Mouse (Mus musculus): ENCODE data around the gene Sox13. TPM values are rescaled to one million over a fixed set of nuclear protein-coding genes. Genes with fewer than 3 reads are reported as not detected.

Sox13 gene
- polyA plus RNA-seq, 1 experiment = 5.7 TPM

DNA sequence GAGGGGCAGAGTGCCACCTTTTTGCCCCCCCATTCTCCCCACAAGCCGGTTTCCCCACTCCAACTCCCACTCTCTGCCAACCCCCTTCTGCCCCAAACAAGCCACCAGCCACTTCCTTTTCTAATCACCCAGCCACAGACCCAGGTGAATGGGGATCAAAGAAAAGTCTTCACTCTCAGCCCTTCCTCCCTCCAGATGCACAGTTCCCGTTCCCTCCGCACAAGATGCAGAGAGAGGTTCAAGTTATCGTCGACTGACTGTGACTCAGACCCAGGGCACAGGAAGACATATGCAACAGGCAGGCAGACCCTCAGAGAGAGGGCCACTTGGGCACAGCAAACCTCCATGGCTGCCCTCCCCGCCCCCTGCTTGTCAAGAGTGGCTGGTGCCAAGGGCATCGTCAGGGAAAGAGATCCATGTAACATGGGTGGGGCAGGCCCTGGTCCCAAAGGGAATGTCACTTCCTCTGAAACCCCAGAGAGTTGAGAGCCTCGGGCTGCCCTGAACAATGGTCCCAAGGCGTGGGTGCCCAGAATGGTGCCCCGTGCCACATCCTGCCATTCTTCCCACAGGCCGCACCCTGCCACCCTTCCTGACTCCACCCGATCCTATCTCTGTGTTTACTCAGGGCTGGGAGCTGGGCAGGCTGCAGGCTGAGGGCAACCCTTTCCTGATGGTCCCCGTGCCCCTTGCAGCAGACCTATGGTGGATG lies 24.0 kb downstream of the Sox13 start:
- Histone ChIP-seq H3K4me1 (ENCODE audit: control insufficient read depth, insufficient read depth, low read length) (no peaks in the 10 kb centered on the region; the same call in 1 of the 2 replicates), H3K27ac (ENCODE audit: control insufficient read depth, insufficient read depth, low read depth, low read length) (no peak overlapping the region), H3K4me3 (ENCODE audit: control insufficient read depth, low read depth, low read length) (no peak overlapping the region), H3K27me3 (ENCODE audit: control insufficient read depth, insufficient read depth, low read length) (no peaks in the 10 kb centered on the region), H3K36me3 (ENCODE audit: control insufficient read depth, insufficient read depth, low read length) (no peaks in the 10 kb centered on the region)
- no peak for TF ChIP-seq CTCF (IDR thresholded peaks at IDR 0.05; ENCODE audit: control insufficient read depth, insufficient read depth, insufficient replicate concordance, low read depth, low read length)
- TF ChIP-seq POLR2A (IDR thresholded peaks at IDR 0.05; ENCODE audit: control insufficient read depth, low read depth, low read length) = no peak

DNA sequence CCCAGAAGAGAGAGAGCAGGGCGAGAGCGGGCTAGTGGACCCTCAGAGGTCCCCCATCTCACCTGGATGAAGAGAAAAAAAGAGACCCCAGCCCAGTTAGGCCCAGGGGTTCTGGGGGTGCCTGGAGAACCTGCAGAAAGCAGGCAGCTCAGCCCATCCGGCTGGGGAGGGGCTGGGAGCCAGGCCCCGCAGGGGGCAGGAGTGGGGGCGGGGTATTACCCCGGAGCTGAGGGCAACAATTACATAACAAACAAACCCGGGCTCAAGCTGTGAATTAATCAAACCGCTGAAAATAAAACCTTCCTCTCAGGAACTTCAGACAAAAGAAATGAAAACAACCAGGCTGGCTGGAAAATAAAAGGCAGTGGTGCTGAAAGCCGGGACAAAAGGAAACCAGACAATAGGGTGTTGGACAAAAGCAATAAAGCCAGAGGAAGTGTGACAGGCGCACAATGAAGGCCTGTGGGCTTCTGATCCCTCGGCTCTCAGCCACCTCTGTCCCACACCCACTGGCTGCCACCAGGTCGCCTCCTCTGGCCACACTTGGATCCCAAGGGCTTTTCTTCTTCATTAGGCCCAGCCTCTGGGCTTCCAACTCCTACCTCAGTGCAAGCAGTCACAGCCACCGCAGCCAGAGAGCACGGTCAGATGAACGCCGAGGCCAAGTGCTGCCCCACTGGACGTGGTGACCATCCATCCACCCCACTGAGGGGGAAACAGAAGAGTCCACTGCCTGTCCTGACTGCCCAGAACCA lies 26.5 kb downstream of the Sox13 start:
- H3K36me3 ChIP-seq (ENCODE audit: control insufficient read depth, insufficient read depth, low read length) = no peaks in the 10 kb centered on the region
- no peak for TF ChIP-seq CTCF (IDR thresholded peaks at IDR 0.05; ENCODE audit: control insufficient read depth, insufficient read depth, insufficient replicate concordance, low read depth, low read length)
- TF ChIP-seq POLR2A (IDR thresholded peaks at IDR 0.05; ENCODE audit: control insufficient read depth, low read depth, low read length) = no peak
- no peak overlapping the region for H3K4me3 ChIP-seq (ENCODE audit: control insufficient read depth, low read depth, low read length)
- H3K4me1 ChIP-seq (ENCODE audit: control insufficient read depth, insufficient read depth, low read length) = no peaks in the 10 kb centered on the region; the same call in 1 of the 2 replicates
- H3K27ac ChIP-seq (ENCODE audit: control insufficient read depth, insufficient read depth, low read depth, low read length) = no peak overlapping the region
- H3K27me3 ChIP-seq (ENCODE audit: control insufficient read depth, insufficient read depth, low read length) = no peaks in the 10 kb centered on the region

DNA sequence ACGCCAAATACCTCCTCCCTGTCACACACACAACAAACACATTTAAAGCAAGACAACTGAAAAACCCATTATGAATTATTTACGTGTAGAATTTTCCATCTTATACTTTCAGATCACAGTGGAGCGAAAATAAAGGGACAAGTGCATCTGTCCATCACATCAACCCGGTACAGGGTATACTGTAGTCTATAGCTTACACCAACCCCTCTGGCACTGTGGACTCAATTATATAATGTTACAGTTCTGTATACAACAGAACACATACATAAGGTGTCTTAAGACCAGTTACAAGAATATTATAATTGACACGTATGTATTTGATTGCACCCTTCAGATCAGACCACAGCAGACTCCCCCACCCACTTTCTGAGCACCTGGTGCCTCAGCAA lies 27.1 kb downstream of the Sox13 start:
- Histone ChIP-seq H3K4me1 (ENCODE audit: control insufficient read depth, insufficient read depth, low read length) (no peaks in the 10 kb centered on the region; the same call in 1 of the 2 replicates), H3K27ac (ENCODE audit: control insufficient read depth, insufficient read depth, low read depth, low read length) (no peak overlapping the region), H3K36me3 (ENCODE audit: control insufficient read depth, insufficient read depth, low read length) (no peaks in the 10 kb centered on the region), H3K4me3 (ENCODE audit: control insufficient read depth, low read depth, low read length) (no peak overlapping the region), H3K27me3 (ENCODE audit: control insufficient read depth, insufficient read depth, low read length) (no peaks in the 10 kb centered on the region)
- no peak for TF ChIP-seq POLR2A (IDR thresholded peaks at IDR 0.05; ENCODE audit: control insufficient read depth, low read depth, low read length)
- TF ChIP-seq CTCF (IDR thresholded peaks at IDR 0.05; ENCODE audit: control insufficient read depth, insufficient read depth, insufficient replicate concordance, low read depth, low read length) = no peak

- H3K27me3 ChIP-seq (ENCODE audit: control insufficient read depth, insufficient read depth, low read length) = no peaks in the 10 kb centered on the region
- TF ChIP-seq POLR2A (IDR thresholded peaks at IDR 0.05; ENCODE audit: control insufficient read depth, low read depth, low read length) = no peak
- no peak for TF ChIP-seq CTCF (IDR thresholded peaks at IDR 0.05; ENCODE audit: control insufficient read depth, insufficient read depth, insufficient replicate concordance, low read depth, low read length)
- no peak overlapping the region for H3K27ac ChIP-seq (ENCODE audit: control insufficient read depth, insufficient read depth, low read depth, low read length)
- H3K36me3 ChIP-seq (ENCODE audit: control insufficient read depth, insufficient read depth, low read length) = no peaks in the 10 kb centered on the region
- H3K4me1 ChIP-seq (ENCODE audit: control insufficient read depth, insufficient read depth, low read length) = no peaks in the 10 kb centered on the region; the same call in 1 of the 2 replicates
- H3K4me3 ChIP-seq (ENCODE audit: control insufficient read depth, low read depth, low read length) = no peak overlapping the region
These were observed 27.5 kb downstream of the Sox13 start for GRCm38 (mm10) chr1:133396693-133397092.

GRCm38 (mm10) chr1:133394702-133395101 lies 29.5 kb downstream of the Sox13 start:
- Histone ChIP-seq H3K27me3 (ENCODE audit: control insufficient read depth, insufficient read depth, low read length) (no peaks in the 10 kb centered on the region), H3K36me3 (ENCODE audit: control insufficient read depth, insufficient read depth, low read length) (no peaks in the 10 kb centered on the region), H3K4me3 (ENCODE audit: control insufficient read depth, low read depth, low read length) (no peak overlapping the region), H3K4me1 (ENCODE audit: control insufficient read depth, insufficient read depth, low read length) (no peaks in the 10 kb centered on the region; the same call in 1 of the 2 replicates), H3K27ac (ENCODE audit: control insufficient read depth, insufficient read depth, low read depth, low read length) (no peak overlapping the region)
- TF ChIP-seq CTCF (IDR thresholded peaks at IDR 0.05; ENCODE audit: control insufficient read depth, insufficient read depth, insufficient replicate concordance, low read depth, low read length) = no peak
- no peak for TF ChIP-seq POLR2A (IDR thresholded peaks at IDR 0.05; ENCODE audit: control insufficient read depth, low read depth, low read length)

DNA sequence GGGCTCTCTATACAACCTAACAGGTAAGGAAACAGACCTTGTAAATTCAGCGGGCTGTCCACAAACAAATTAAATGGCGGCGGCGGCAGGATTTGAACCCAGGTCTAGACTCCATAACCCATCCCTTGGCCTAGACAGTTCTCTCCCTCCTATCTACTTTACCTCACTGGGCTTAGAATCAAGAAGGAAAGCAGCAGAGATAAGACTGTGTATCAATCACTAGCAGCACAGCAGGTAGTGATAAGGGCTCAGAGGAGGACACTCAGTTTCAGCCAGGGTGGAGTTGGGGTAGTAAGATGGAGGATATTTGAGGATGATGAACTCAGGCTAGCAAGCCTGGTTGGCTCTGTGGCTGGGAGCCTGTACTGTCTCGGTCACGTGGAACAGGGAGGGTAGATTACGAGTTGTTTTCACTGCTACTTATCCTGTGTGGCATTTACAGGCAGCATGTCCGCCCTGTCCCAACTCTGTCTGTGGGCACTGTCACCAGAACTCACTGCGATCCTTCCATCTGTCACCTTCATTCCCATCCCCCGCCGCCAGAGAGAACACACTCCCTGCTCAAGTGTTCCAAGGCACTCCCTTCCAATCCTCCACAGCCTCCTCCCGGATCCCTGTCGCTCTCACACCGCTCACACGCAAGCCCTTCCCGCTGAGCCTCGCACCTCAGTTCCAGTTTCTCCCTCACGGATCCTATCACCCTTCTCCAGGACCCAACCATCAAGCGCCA lies 36.5 kb downstream of the Sox13 start:
- Histone ChIP-seq H3K4me1 (ENCODE audit: control insufficient read depth, insufficient read depth, low read length) (peaks cover 5% of the 10 kb centered on the region), H3K27me3 (ENCODE audit: control insufficient read depth, insufficient read depth, low read length) (no peaks in the 10 kb centered on the region), H3K36me3 (ENCODE audit: control insufficient read depth, insufficient read depth, low read length) (no peaks in the 10 kb centered on the region), H3K4me3 (ENCODE audit: control insufficient read depth, low read depth, low read length) (no peak overlapping the region), H3K27ac (ENCODE audit: control insufficient read depth, insufficient read depth, low read depth, low read length) (no peak overlapping the region)
- TF ChIP-seq CTCF (IDR thresholded peaks at IDR 0.05; ENCODE audit: control insufficient read depth, insufficient read depth, insufficient replicate concordance, low read depth, low read length) (no peak), POLR2A (IDR thresholded peaks at IDR 0.05; ENCODE audit: control insufficient read depth, low read depth, low read length) (no peak)

DNA sequence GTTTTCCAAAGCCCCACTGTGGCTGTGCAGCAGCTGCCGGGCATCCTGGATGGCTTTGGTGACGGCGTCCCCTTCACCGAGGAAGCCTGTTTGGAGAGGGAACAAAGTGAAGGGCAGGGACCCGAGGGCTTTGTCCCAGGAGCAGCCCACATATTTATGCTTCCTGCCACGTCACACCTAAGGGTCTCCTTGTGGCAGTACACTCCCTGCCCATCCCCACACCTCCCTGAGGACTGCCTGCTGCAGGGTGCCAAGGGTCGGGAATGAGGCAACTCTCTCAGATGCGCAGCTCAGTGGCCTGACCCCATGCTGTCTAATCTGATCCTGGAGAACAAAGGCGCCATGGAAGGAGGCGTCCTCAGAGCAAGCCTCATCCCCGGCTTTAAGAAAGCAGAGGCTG lies 38.0 kb downstream of the Sox13 start:
- Histone ChIP-seq H3K4me3 (ENCODE audit: control insufficient read depth, low read depth, low read length) (no peak overlapping the region), H3K4me1 (ENCODE audit: control insufficient read depth, insufficient read depth, low read length) (peaks cover 10% of the 10 kb centered on the region), H3K36me3 (ENCODE audit: control insufficient read depth, insufficient read depth, low read length) (no peaks in the 10 kb centered on the region), H3K27ac (ENCODE audit: control insufficient read depth, insufficient read depth, low read depth, low read length) (no peak overlapping the region), H3K27me3 (ENCODE audit: control insufficient read depth, insufficient read depth, low read length) (no peaks in the 10 kb centered on the region)
- TF ChIP-seq CTCF (IDR thresholded peaks at IDR 0.05; ENCODE audit: control insufficient read depth, insufficient read depth, insufficient replicate concordance, low read depth, low read length) (no peak), POLR2A (IDR thresholded peaks at IDR 0.05; ENCODE audit: control insufficient read depth, low read depth, low read length) (no peak)

Data from testis, adult 2 months (tissue).